Mouse (Mus musculus) lung, postnatal 10 days (tissue): ENCODE measurements around the gene Tpx2.
A peak's percentile ranks its signal among the peaks of the same experiment; 100 is the strongest.

Source experiments
- DNase-seq: peaks from one replicate; pipeline ENCODE4 v3.0.0; 2021

Gene Tpx2

DNA sequence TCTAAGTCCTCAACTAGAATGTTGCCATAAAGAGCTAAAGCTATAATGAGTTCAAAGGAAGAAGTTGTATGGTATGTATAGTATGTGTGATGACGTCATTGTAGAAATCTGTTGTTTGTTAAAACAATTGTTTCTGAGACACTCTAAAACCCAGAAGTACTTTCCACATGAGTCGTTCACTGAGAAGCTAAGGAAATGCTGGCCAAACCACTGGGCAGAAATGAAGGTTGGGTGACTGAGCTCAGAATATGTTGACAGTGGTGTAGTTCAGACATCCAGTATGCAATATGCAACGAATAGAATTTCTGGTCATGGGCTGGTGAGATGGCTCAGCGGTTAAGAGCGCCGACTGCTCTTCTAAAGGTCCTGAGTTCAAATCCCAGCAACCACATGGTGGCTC is 15.6 kb downstream of the Tpx2 start:
- DNase-seq = no peak

DNA sequence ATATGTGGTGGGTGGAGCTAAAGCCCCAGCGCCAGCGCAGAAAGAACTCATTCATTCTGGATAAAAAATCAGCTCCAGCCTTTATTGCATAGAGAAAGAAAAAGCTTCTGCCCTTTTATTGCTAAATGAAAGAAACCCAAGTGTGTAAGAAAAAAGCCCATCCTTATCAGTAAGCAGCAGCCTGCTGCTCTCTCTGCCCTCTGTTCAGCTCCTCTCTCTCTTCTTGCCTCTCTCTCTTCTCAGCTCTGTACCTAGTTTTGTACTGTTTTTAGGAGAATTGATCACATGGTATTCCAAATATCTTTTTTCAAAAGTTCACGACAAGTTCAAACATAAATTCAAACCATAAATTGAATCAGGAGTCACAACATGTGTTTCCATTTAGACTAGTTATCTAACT is 30.5 kb downstream of the Tpx2 start:
- DNase-seq = no peak

DNA sequence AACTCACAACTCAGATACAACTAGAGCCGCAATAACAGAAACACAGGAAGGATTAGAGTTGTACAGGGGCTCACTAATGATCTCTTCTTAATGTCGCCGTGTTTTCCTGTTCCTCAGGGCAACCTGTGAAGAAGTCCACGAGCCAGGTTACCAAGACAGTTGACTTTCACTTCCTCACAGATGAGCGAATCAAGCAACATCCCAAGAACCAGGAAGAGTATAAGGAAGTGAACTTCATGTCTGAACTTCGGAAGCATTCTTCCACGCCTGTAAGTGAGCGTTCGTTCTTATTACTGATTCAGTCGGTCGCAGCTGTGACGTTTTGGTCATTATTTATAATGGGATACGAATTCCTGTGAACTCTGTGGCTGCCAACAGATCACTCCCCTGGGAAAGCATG is 33.1 kb downstream of the Tpx2 start:
- DNase-seq = no peak

DNA sequence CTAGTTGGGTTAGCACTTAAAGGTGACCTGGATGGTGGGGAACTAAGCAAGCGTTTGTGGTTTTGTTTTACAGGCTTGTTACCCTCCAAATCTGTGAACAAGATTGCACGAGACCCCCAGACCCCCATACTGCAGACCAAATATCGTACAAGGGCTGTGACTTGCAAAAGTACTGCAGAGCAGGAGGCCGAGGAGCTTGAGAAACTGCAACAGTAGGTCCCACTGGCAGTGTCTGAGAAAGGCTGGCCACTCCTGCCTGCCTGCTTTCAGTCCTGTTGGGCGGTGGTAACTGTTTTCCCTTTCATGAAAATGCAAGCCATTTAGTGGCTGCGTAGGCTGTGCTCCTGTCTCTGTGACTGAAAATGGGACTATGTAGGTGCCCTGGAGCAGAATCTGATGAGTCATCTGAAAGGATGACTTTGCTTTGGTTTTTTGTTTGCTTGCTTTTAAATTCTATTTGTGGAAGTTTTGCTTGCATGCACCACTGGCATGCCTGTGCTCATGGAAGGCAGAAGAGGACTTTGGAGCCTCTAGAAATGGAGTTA is 36.4 kb downstream of the Tpx2 start:
- no peak for DNase-seq

DNA sequence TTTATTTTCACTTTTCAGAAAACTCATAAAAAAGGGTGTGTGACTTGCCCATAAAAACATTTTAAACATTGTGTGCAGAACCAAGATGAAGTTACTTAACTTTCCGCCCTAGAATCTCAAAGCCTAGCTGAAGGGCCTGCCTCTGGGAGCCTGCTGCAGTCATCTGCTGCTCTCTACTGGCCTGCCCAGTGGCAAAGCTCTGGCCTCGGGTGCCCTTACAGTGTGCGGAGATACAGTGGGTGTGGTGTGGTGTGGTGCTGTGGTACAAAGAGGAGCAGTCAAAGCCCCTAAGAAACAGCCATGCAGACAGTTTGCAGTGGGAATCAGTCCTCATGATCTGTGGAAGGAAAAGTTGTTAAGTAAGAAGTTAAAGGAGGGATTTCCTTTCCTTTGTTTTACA is 39.5 kb downstream of the Tpx2 start:
- DNase-seq = no peak

DNA sequence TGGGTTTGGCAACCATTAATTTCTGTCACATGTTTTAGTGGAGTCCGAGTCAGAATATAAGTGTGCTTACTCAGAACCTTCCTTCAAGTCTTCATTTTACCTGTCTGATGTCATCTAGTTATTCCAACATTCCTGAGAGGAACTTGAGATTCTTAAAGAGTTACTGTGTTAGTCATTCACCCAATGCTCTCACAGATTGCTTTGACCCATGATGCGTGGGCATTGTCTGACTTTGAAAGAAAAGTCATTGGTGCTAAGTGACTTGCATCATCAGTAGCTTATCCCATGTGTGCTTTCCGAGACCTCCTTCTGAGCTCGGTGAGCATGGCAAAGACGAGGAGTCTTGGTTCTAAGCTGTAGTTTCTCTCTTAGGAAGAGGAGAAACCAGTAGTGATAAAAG is 41.0 kb downstream of the Tpx2 start:
- no peak for DNase-seq

DNA sequence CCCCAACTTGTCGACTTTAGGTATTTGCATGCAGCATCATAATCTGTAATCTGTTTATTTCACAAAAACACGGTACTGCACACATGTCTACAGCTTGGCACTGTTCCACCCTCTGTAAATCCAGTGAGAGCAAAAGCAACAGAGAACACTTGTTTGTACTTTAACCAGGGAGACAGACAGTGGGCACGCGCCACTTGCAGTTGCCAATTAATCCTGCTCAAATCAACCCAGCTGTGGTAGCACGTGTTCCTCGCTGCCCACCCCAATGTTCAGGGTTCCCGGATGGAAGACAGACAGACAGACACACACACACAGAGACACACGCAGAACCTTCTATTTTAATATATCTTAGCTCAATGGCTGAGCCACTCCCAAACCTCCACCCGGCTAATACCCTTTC is 48.1 kb downstream of the Tpx2 start:
- no peak for DNase-seq

DNA sequence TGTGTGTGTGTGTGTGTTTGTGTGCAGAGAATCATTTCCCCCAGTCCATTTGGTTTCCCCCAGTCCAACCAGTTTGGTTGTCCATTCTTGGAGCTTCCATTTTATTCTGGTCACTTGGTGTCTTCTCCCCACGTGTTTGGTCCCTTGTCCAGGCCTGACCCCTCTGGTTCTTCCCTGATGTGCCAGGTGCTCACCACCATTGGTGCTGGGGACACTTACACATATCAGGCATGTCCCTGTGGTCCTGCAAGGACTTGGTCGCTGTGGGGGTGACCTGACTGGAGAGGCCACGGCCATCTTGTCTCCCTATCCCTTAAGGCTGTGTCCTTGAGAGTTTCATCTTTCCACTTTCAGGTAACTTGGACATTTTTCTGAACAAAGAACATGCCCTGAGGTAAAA is 49.2 kb downstream of the Tpx2 start:
- DNase-seq = no peak

DNA sequence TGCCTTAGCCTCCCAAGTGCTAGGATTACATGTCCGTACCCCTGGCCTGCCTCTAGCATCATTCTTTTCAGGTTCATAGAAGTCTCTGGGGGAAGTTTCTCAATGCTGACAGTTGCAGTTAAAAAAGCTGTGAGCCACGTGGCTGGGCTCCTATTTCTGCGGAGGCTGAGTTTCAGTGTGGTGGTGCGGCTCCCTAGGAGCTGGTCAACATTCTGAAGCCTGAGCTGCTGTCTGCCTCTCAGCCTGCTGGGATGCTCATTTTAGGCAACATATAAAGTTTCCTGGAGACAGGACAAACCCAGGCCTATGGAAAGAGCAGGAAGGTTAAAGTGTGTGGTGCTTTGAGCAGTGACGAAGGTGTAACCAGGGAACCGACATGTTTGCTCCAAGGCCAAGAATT is 51.2 kb downstream of the Tpx2 start:
- no peak for DNase-seq

DNA sequence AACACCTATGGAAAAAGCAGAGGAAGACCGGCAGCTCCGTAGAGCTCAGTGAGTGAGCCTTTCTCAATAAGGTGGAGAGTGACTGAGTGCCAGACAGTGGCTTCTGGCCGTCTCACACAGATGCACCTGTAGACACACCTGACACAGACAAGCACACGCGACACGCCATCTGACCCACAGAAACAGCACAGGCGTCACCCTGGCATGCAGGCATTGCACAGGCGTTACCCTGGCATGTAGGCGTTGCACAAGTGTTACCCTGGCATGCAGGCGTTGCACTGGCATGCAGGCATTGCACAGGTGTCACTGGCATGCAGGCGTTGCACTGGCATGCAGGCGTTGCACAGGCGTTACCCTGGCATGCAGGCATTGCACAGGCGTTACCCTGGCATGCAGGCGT is 53.5 kb downstream of the Tpx2 start:
- DNase-seq = no peak

DNA sequence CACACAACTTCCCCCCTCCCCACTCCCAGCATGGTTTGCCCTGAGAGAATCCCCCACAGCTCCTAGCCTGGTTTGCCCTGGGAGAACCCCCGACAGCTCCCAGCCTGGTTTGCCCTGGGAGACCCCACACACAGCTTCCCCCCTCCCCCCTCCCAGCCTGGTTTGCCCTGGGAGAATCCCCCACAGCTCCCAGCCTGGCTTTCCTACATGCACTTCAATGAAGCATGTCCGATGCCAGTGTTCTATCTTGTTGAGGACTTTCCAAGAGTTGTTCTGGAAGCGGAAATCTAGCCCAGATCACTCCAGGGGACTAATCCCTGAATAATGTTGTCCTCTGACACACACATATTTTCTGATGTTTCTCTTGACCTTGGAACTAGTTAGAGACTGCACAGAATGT is 54.9 kb downstream of the Tpx2 start:
- no peak for DNase-seq

DNA sequence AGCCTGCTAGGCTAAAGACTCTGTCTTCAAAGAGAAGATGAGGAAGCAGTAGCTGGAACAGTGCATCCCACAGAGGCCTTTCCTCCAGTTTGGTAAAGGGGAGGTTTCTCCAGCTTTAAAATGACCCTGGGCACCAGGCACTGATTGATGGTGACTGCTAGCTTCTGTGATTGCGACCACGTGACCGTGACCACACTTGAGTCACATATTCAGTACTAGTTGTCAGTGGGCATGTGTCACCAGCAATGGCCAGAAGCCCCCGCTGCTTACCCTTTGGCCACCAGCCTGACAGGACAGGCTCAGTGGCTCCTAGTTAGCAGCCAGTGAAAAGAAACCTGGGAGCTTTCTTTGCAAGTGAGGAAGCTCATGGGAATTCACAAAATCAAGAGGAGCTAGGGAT is 55.8 kb downstream of the Tpx2 start:
- peak; percentile 34 for DNase-seq

DNA sequence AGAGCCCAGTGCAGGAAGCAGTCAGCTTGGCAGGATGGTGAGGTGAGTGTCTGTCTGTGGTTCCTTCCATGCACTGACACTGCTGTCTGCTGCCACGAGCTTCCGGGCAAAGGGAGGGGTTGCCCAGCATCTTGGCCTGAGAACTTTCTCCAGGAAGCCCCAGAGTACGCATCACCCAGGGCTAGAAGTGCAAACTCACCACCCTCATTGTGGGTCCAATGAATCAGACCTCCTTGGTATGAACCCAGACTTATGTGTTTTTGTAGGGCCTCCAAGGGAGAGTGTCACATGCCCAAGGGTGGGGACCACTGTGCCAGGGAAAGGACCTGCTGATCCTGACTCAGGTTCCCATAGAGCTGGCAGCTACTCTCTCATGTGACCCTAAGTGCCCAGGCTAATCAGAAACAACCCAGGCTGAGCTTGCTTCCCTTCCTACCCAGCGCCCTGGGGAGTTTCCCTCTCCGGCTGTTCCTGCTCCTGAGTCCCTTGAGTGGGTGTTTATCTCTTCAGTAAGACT is 56.4 kb downstream of the Tpx2 start:
- DNase-seq = no peak

DNA sequence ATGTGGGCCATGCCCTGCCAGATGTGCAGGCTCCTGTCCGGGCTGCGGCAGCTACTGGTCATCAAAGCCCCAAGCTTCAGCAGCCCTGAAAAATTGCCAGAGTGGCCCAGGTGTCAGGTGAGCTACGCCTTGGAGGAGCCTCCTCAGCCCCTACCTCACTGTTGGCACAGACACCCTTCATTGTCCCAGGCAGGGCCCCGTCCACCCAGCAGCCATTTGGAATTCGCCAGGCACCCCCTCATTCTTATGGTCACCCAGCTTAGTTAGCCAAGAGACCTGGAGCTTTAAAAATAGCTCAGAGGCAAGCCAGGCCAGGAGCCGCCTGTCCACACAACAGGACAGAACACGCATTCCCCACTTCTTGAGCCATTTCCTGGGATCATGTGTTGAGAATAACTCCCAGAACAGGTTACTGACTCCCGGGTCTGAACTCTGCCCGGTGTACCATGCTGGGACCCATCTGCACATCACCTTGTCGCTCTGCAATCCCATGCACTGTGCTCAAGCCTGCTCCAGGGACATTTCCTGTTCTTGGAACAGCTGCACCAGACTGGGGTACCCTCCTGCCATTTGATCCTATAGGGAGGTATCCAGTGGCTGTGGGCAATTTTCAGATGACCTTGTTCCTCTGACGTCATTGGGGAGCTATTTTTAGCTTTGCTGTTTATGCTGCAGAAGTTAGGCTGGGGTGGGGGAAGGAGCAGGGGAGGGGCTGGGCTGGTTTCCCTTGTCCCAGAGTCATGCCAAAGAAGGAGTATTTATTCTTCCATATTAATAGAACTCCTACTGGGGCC is 57.5 kb downstream of the Tpx2 start:
- peak; percentile 67 for DNase-seq

DNA sequence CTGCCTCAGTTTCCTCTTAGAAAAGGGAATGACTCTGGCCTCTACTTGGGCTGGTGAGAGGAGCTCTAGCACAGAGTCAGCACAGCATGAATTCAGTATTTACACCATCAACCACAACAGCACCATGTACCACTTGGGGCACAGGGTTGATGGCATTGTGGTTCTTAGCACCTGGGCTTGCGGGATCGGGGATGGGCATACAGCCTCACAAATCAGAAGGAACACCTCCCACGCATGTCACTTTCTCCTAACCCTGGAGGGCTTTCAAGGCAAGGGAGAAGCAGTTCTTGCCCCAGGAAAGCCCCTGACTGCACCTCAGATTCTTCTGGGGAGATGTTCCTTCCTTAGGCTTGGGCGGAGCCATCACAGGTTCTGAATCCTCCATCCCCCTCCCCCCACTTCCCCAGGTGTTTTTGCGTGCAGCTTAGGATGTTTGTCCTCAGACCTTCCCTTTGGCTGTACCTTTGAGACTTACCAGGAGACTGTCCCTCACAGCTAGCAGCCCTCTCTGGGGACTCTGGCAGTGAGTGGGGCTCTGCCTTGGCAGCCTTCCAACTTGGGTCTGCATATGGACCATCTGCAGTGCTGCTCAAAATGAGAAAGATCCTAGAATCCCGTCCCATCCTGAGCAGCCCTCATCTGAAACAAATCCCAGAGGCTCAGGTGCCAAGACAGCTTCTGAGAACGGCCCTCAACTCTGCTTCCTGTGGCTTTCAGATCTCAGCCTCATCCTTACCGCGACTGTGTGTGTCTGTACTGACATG is 58.7 kb downstream of the Tpx2 start:
- no peak for DNase-seq

DNA sequence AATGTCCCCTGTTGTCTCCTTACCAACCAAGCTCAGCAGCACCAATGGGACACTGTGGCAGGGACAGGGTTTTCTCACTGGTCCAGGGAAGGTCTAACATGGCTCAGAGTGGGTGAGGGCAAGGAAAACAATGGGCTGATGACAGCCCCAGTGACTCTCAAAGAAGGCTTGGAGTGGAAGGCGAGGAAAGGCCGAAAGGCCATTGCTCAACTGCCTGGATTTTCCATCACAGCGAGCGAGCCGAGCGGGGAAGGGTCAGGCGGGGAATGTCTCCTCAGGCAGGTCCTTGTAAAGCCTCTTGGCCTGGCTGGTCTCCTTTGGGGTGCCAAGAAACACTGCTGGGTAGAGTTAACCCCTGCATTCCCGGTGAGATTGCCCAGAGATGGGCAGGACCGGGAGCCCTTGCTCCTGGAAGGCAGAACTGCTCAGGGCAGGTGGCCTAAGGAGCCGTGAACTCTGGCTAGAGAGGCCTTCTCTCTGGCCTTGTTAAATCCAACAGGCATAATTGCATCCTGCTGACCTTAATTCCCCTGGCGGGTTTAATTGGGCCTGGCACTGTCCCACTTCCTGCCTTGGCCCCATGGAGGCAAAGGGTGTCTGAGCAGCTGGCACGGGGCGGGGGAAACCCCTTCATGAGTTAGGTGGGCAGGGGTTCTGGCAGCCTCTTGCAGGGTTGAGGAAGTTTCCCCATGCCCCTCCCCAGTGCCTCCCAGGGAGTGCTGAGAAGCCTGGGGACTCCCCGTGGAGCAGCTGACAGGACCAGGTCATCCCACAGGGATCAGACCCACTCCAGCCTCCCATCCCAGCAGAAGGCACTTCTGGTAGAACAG is 59.6 kb downstream of the Tpx2 start:
- DNase-seq = no peak

DNA sequence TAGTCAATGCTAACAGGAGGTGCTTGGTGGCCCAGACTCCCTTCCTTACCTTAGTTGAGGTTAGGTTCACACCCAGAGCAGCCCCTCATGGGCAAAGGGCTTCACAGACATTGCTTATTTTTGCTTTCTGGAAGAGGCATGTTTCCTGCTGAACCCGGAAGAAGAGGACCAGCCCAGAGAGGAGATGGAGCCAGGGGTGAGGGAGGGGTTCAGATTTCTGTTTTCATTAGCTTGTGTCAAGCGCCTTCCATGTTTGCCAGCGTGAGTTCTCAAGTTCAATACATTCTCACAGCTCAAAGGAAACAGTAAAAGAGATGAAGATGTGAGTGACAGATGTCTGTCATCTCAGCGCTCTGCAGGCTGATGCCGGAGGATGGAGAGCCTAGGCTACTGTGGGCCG is 62.1 kb downstream of the Tpx2 start:
- DNase-seq = no peak

DNA sequence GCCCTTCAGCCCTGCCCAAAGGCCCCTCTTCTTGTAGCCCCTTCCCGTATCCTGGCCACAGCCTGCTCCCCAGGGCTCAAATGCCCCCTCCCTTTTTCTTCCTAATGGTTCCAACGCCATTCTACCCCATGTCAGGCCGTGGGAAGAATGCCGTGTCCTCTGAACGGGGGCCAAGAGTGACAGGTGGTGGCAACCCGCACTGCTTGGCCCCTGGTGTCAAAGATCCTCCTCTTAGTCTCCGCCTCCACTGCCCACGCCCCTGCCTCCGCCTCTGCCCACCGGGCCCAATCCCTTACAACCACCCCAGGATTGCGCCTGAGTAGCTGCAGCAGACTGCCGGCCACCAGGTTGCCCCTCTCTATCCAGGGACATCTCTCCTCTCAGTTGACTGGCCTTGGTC is 63.3 kb downstream of the Tpx2 start, which contains the start of gene Mylk2:
TSS of gene Mylk2 (plus strand) at position 322 of the 400 bp plus-strand sequence.
- DNase-seq = no peak

DNA sequence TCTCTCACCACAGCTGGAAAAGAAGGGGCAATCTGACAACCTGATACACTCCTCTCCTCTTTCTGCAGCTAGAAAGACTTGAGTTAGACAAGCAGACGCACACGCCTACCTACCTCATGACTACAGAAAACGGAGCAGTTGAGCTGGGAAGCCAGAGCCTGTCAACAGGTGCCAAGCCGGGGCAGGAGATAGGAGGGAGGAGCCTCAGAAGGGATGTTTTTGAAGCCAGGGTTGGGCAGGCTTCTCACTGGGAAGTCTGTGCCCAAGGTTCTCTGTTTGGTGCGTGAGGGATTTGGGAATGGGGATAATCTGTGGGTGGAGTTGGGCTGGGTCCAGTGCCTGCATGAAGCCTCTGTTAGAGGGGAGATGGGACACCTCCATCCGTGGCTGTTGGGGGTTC is 63.7 kb downstream of the Tpx2 start:
- no peak for DNase-seq

DNA sequence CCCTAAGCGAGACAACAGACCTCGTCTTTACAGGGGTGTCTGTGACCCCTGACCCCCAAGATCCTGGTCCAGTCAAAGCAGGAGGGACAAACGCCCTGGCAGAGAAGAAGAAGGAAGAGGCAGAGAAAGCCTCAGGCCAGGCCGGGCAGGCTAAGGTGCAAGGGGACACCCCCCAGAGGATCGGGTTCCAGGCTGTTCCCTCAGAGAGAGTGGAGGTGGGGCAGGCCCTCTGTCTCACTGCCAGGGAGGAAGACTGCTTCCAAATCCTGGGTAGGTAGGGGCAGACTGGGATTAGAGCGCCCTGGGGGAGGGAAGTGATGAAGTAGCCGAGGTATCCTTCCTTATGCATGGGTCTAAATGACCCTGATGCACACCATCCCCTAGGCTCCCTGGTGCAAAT is 65.7 kb downstream of the Tpx2 start:
- DNase-seq = no peak

DNA sequence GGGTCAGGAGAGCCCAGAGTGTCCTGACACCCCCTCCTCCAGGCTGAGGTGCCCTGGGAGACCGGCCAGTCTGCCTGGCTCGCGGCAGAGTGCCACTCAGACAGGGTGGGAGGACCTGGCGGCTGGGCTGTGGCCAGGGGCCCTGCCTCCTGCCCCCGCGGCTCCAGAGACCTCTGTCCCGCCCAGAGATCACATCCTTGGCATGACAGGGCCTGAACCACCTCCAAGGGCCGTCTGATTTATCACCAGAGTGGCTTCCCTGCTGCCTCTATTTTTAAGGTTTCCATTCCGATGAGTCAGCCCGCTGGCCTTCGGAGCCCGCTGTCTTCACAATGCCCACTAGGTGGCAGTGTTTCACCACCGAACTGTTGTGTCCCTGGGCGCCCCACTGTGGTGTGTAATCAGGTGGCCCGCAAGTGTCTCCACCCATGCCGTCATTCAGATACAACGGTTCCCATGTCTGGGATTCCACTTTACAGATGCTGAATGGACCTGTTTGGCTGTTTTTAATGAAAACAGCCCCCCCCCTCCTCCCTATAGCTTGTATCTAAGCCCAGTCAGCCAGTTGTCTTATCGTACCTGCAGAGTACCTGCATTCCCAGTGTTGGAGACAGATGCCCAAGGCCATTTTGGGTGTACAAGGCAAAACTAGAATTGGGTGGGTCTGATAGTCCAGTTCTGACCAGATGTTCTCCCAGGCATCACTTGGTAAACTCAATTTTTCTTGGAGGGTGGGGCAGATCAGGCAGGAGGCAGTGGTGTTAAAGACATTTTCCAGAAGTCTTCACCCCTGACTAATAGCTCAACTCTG is 66.8 kb downstream of the Tpx2 start:
- peak; percentile 90 for DNase-seq

DNA sequence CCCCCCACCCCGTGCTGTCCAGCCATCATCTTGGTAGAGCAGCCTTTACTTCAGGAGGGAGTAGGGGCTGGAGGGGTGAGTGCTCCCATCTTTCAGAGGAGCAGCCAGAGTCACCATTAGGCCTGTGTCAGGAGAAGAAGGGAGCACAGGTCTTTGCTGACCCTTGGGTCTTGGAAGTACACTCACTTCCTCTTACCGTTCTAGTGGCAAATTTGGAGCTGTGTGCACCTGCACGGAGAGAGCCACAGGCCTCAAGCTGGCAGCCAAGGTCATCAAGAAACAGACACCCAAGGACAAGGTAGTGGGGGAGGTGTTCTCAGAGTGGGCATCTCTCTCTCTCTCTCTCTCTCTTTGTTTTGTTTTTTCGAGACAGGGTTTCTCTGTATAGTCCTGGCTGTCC is 67.7 kb downstream of the Tpx2 start:
- DNase-seq = no peak
